Mouse (Mus musculus) hindbrain, postnatal 0 days (tissue): ENCODE measurements at regions not wholly inside any gene's neighbourhood (a gene's known extent, or its start where the extent isn't known, plus 50 kb on each side); places are given as distances from the start of the nearest gene placed in this dataset.
A peak's percentile ranks its signal among the peaks of the same experiment; 100 is the strongest.

Source experiments
- ATAC-seq: fragments of 200-750 bp; cut with Nextera tagmentation; 2 replicates; pipeline ENCODE4 v1.8.0; 2017; ENCODE audit warnings: mild to moderate bottlenecking, moderate TSS enrichment, moderate library complexity
- DNase-seq: peaks from one replicate; pipeline ENCODE4 v3.0.0-alpha.2; 2015; ENCODE audit warnings: low spot score
- H3K27ac ChIP-seq: fragments of 300-500 bp; sonication (generic); 2 replicates; pipeline ENCODE4 v1.5.1; 2014; ENCODE audit warnings: mild to moderate bottlenecking
- H3K27me3 ChIP-seq: fragments of 300-500 bp; sonication (generic); 2 replicates; pipeline ENCODE4 v1.6.1; 2014; ENCODE audit warnings: low read length, mixed read lengths; ENCODE audit not compliant: insufficient read depth
- H3K36me3 ChIP-seq: fragments of 300-500 bp; sonication (generic); 2 replicates; pipeline ENCODE4 v1.6.1; 2014; ENCODE audit warnings: low read length, mixed read lengths; ENCODE audit not compliant: insufficient read depth
- H3K4me1 ChIP-seq: fragments of 300-500 bp; sonication (generic); 2 replicates; pipeline ENCODE4 v1.6.1; 2014; ENCODE audit warnings: antibody characterized with exemption, low read length, mixed read lengths; ENCODE audit not compliant: insufficient read depth
- H3K4me2 ChIP-seq: fragments of 300-500 bp; sonication (generic); 2 replicates; pipeline ENCODE4 v1.6.1; 2014; ENCODE audit warnings: low read depth, mild to moderate bottlenecking, low read length, moderate library complexity, mixed read lengths
- H3K4me3 ChIP-seq: fragments of 300-500 bp; sonication (generic); 2 replicates; pipeline ENCODE4 v1.5.1; 2014; ENCODE audit warnings: low read length
- H3K9ac ChIP-seq: fragments of 300-500 bp; sonication (generic); replicated peaks from 2 replicates; pipeline ENCODE4 v1.6.1; 2014; ENCODE audit warnings: mild to moderate bottlenecking, low read length, moderate library complexity, mixed read lengths
- H3K9me3 ChIP-seq: fragments of 300-500 bp; sonication (generic); 2 replicates; pipeline ENCODE4 v1.6.1; 2016; ENCODE audit warnings: low read length, mixed read lengths
- CTCF ChIP-seq: IDR thresholded peaks from 2 replicates; pipeline ENCODE4 v1.5.1; 2016; ENCODE audit warnings: antibody characterized with exemption, control low read depth, low read depth
- WGBS: fragments of 180-500 bp; shearing (Covaris S2); extraction: QIAGEN DNeasy Blood & Tissue Kit; methylation state at CpG from one replicate; pipeline ENCODE4 v1.1.7; 2014; 5-methylcytosine and 5-hydroxymethylcytosine counted together

DNA sequence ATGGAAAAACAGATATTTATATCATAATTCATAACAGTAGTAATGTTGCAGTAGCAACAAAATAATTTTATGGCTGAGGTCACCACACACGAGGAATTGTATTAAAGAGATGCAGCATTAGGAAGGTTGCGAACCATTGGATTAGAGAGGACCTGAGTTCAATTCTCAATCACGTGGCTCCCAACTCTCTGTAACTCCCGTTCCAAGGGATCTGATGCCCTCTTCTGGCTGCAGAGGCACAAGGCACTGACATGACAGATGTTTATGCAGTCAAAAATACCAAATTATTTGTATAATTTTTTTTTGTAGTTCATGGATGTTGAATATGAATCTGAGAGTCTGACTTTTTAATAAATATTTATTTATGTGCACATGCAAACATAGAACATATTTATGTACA is 51.2 kb upstream of the Spag16 start:
- Histone ChIP-seq H3K27ac (no peak overlapping the region), H3K4me2 (no peak overlapping the region), H3K4me3 (no peak overlapping the region), H3K36me3 (no peaks in the 10 kb centered on the region), H3K4me1 (no peaks in the 10 kb centered on the region), H3K27me3 (no peaks in the 10 kb centered on the region), H3K9me3 (no peaks in the 10 kb centered on the region), H3K9ac (no peak overlapping the region)
- 62% methylated on average over 4 of the region's 4 CpGs for WGBS
- peak; percentile 53 for TF ChIP-seq CTCF
- DNase-seq (peak; percentile 14), ATAC-seq (no peak)
